Mouse (Mus musculus) C2C12 (cell line): ENCODE data around the gene Pde10a.

Experiments used
- CEBPB ChIP-seq: IDR thresholded peaks from one replicate; pipeline ENCODE4 v1.6.1; 2011; ENCODE audit warnings: low read depth, mild to moderate bottlenecking, control low read depth, moderate library complexity
- CTCF ChIP-seq: IDR thresholded peaks from one replicate; pipeline ENCODE4 v1.5.1; 2011; ENCODE audit not compliant: control insufficient read depth, insufficient read depth, insufficient read length
- FOSL1 ChIP-seq: IDR thresholded peaks from one replicate; pipeline ENCODE4 v1.8.0; 2011; ENCODE audit warnings: mild to moderate bottlenecking, low read length; ENCODE audit not compliant: poor library complexity, insufficient read depth, severe bottlenecking
- MAX ChIP-seq: IDR thresholded peaks from one replicate; pipeline ENCODE4 v1.6.1; 2011; ENCODE audit warnings: mild to moderate bottlenecking, control low read depth
- MYOD1 ChIP-seq: IDR thresholded peaks from one replicate; pipeline ENCODE4 v1.6.1; 2011; ENCODE audit warnings: low read depth; ENCODE audit not compliant: control insufficient read depth, insufficient read length
- MYOG ChIP-seq: IDR thresholded peaks from one replicate; pipeline ENCODE4 v1.6.1; 2011; ENCODE audit not compliant: control insufficient read depth, insufficient read length; ENCODE audit errors: extremely low read depth
- USF1 ChIP-seq: IDR thresholded peaks from one replicate; pipeline ENCODE4 v1.6.1; 2011; ENCODE audit warnings: low read depth, mild to moderate bottlenecking, control low read depth, moderate library complexity

GRCm38 (mm10) chr17:8551641-8552040 lies 26.5 kb downstream of the Pde10a start:
- TF ChIP-seq MAX (no peak), CEBPB (no peak), CTCF (no peak), MYOG (no peak), USF1 (no peak), MYOD1 (no peak), FOSL1 (no peak)
